Mouse (Mus musculus): ENCODE data around the gene Ap1b1. TPM values are rescaled to one million over a fixed set of nuclear protein-coding genes. Genes with fewer than 3 reads are reported as not detected.
A peak's percentile ranks its signal among the peaks of the same experiment; 100 is the strongest.
"Not testable (repeated sequence)": the region's sequence is repeated elsewhere in the genome, so short reads cannot be mapped to it uniquely, and the experiment has no call there.

The Ap1b1 gene
- total RNA-seq, 4 experiments from 2014 or later = 152 to 184 (median 173) TPM

DNA sequence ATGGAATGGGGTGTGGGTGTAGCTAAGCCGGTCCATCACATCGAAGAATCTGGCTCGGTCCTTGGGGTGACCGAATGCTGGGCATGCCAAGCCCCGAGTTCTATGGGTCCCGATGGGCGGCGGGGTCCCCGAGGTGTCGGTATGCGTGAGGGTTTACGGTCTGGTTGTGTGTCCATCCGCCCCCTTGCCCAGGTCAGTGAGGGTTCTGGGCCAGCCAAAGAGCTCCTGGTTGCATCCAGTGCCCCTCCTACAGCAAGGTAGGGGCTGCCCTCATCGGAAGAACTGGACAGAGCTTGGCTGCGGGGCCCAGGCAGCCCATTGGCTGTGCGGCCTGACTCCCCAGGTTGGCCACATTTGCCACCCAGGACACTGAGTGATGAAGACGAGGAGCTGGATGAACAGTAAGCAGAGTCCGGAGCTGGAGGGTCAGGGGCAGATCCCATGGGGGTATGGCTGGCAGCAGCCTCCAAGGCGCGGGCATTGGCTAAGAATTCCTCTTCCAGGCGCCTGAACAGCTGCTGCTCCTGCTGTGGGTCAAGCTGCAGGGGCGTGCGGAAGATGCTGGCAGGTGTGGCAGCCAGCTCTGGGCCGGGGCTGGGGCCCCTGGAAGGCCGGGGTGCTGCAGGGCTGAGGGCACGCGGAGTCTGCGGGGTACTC is 74.3 kb downstream of the Ap1b1 start:
- DNase-seq (ENCODE audit: low spot score in 2 of 2) = peak in 1 of 2 experiments; percentile 40

DNA sequence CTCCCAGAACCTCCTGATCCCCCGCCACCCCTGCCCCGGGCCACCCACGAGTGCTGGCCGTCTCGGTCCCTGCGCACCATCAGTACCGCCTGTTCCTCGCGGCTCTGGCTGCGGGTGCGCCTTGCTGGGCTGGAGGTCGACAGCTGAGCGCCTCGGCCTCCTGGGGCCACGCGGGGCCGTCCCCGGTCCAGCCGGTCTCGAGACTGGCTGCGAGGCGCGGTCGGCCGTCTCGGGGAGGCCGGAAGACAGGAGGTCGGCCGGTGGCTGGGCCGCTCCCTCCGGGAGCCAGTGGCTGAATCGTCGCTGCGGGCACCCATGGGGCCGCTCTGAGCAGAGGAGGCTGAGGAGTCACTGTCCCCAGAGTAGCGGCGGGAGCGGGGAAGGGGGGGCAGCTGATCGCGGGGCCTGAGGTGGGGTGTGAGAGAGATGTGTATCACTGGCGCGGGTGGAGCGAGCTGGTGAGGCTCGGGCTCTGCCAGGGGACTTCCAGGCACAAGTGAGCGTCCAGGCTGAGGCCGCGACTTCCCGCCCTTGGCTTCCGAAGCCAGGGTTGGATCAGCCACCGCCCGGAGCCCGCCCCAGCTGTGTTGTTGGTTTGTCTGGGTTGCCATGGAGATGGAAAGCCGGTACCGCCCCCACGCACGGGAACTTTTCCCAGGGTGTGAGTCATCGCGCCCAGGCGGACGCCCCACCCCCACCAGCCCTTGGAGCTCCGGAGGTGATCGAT is 75.0 kb downstream of the Ap1b1 start:
- DNase-seq (ENCODE audit: low spot score in 2 of 2) = peak; percentile 95

DNA sequence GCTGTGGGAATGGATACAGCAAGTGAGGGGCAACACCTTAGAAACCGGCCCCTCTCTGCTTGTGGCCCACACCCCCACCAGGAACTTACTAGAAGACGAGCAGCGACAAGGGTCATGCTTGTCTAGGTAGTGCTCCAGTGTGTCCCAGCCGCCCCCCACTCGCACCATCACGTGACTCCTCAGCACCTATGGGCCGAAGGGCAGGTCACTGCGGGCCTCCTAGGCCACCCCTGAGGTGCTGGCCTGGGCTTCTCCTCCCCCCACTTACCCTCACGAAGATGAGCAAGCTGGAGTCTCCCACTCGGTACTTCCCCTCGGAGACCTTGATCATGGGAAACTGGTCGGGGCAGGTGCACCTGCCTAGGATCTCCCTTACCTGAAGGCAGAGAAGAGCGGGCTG is 75.7 kb downstream of the Ap1b1 start:
- DNase-seq (ENCODE audit: low spot score in 2 of 2) = peak in 1 of 2 experiments; percentile 64

DNA sequence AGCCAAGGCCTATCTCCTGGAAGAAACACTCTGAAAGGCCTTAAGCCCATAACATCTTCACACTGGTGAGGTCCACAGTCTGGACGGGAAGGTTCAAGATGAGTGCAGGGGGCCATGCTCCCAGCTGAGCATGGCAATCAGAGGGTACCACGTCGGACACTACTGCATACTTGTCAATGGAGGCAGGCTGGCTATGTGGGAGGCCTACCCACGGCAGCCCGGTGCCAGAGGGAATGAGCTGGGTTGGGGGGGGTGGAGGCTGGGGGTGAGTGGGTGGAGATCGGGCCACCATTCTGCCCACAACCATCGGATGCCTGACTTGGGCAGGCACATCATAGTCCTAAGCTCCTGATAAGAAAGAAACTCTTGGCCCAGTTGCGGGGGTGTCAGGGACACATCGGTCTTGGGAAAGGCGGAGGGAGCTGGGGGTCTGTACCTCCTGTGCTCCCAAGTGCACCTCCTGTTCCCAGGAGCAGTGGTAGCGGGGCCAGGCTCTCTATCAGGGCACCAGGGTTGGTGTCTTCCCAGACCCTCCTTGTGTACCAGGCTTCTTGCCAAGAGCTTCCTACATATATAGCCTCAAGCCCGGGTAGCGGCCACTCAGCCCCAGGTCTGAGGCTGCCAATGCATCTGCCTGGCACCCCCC is 76.4 kb downstream of the Ap1b1 start:
- DNase-seq (ENCODE audit: low spot score in 2 of 2) = peak in 1 of 2 experiments; percentile 29

DNA sequence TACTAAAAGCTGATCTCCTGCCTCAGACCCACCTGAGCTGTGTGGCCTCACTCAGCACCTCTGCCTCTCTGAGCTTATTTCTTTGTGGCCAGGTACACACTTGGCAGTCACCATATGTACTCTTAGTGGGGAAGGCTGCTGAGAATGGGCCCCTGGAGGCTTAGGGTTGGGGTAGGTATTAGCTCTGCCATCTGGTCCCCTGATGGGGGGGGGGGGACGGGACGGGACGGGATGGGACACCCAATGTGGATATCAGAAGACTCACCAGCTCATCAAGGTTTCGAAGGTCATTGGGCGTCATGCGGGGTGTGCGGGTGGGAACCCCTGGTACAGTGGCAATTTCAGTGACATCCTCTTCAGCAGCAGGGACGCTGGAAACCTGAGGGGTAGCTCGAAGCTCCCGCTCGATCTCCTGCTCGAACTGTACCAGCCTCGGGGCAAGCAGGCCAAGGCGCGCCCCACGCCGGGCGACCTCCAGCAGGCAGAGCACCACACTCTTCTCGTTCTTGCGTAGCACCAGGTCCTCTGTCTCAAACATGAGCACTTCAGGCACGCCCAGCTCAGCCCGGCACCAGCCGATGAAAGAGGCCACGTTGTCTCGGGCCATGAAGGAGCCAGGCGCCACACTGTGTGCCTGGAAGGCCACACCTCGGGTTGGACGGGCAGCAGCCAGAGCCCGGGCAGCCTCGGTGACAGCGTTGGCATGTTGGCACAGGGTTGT is 77.1 kb downstream of the Ap1b1 start:
- DNase-seq (ENCODE audit: low spot score in 2 of 2) = no peak

DNA sequence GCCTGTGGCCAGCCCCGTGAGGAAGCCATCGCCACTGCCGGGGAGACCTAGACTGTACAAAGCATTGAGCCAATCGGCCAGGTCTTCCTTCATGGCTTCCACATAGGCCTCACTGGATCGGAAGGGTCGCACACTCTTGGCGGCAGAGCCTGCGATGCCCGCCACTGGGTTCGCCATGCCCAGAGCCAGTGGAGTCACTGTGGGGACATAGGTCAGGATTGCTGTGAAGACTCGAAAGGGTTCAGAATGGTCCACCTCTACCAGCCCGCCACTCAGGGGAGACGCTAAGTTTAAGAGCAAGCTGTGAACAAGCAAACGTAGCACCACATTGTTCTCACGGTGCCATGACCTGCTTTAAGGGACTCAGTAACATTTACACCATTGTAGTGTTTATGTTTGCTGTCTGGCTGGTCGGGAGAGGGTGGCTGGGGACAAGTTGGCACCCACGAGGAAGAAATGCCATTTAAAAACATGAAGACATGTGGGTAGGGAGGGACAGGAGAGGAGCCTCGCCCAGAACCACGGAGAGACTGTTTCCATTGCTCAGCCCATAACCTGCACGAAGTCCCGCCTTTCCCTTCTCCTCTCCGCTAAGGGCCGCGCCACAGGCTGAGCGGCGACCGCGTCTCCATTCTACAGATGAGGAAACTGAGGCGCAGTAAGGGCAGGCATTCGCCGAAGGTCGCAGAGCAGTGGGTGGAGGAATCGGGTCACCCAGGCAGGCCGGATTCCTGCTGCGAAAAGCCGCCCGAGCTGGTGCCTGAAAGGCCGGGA is 77.8 kb downstream of the Ap1b1 start:
- DNase-seq (ENCODE audit: low spot score in 2 of 2) = peak in 1 of 2 experiments; percentile 33

DNA sequence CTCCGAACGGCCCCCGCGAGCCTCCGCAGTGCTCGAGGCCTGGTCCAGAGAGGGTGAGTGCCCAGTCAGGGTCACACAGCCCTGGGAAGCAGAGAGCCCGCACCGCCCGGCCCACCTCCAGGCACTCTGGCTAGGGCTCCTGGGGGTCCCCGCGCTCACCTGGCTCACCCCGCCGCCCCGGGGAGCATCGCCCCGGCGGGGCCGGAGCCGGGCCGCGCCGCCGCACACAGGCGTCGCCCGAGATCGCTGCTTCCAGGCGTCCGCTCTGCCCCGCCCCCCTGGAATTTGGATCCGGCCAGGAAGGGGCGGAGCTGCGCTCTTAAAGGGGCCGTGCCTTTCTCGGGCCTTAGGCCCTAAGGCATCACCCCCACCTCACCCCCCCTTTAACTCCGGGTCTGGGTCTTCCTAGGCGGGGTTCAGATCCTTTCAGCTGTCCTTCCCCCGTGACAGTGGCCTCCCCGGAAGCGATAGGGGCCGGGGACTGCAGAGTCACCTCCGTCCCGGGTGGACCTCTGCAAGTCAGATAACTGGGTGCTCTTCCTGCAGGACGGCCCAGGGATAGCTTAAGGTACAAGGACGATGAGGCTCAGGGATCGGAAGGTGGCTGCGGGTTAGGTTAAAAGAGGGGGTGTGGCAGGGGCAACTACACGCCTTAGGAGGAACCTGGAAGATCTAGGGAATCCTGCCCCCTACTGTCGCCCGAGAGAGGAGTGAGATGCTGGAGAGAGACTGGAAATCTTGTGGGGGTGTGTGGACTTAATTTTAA is 78.6 kb downstream of the Ap1b1 start, which contains the start of gene Gas2l1:
TSS of gene Gas2l1 (minus strand) at position 272 of the 766 bp plus-strand sequence.
- DNase-seq (ENCODE audit: low spot score in 2 of 2) = peak; percentile 74 to 80

DNA sequence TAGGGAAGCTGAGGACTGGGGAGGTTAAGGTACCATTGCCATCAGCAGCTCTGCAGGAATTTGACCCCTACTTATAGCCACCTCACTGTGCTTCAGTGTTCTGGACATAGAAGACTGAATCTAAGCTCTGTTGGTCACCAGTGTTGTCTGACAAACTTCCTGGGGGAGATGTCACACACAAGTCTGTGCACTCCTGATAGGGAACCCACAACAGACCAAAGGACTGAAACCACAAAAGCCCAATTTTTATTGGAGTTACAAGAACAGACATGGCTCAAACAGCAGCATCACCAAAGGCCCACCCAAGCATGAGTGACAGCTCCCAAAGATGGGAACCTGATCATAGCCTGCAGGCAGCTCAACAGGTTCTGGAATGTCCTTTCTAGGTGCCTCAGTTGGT is 80.4 kb downstream of the Ap1b1 start:
- no peak for DNase-seq (ENCODE audit: low spot score in 2 of 2)

DNA sequence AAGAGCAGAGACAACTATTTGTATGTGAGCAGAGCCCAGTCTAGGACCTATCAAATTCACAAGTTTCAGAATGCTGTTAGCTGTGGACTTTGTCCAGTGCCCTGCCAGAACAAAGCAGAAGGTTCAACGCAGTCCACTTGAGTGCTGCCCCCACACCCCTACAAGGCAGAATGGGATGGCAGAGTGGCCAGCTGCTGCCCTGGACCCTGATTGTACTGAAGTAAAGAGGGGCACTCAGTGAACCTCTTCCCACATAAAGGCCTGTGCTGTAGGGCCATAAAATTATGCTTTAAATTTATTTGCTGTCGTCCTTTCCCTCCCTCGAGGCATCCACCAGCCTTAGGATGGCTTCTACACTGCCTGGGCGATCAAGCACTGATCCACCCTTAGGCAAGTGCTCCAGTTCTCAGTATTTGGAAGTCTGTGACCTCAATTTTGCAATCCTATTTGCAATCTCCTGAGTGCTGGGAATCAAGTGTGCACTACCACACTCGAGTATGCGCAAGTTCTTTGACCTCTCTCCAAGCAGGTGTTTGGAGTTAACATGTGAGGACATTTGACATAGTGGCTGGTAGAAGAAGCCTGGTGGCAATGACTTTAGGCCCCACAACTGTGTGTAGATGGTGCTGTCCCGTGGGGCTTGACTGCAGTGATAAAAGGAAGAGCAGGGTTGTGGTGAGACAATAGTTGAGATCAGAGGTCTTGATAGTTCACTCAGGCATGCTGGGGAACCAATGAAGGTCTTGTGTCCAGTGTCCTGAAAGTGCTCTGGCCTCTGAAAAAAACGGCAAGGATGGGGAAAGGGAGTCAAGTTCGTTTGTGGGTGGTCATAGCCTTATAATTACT is 81.7 kb downstream of the Ap1b1 start:
- no peak for DNase-seq (ENCODE audit: low spot score in 2 of 2)

DNA sequence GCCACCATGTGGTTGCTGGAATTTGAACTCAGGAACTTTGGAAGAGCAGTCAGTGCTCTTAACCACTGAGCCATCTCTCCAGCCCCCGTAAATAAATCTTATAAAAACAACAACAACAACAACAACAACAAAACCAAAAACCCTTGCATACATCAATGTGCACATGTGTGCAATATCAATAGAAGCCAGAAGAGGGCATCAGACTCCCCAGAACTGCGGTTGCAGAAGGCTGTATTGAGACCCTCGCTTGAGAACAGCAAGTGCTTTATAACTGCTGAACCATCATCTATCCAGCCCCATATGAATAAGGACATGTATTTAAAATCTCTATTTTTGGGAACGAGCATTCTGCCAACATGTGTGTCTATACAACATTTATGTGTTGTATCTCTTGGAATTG is 88.3 kb downstream of the Ap1b1 start:
- no peak for DNase-seq (ENCODE audit: low spot score in 2 of 2)

DNA sequence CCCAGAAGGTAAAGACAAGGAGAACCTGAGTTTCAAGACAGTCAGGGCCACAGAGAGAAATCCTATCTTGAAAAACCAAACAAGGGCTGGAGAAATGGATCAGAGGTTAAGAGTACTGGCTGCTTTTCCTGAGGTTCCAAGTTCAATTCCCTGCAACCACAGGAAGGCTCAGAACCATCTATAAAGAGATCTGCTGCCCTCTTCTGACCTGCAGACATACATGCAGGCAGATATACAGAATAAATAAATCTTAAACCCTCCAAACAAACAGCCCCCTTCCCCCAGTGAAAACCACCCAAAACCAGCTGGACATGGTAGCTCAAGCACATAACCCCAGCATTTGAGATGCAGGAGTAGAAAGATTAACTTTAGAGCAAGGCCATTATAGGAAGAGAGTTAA is 89.1 kb downstream of the Ap1b1 start:
- no peak for DNase-seq (ENCODE audit: low spot score in 2 of 2)

DNA sequence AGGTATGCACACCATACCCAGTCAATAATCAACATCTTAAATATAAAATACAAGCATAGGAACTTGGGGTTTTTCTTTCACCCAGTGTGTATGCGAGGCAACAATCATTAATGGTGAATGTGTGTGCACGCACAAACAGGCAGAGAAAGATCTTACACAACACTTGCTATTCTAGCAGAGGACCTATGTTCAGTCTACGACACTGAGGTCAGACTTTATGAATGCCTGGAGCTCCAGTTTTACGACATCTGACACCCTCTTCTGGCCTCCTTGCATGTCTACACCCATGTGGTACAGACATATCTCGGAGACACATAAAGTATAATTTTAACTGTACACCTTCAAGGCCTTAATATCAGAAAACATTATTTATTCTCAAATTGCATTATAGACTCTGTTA is 90.2 kb downstream of the Ap1b1 start:
- not testable (repeated sequence) for DNase-seq (ENCODE audit: low spot score in 2 of 2)

DNA sequence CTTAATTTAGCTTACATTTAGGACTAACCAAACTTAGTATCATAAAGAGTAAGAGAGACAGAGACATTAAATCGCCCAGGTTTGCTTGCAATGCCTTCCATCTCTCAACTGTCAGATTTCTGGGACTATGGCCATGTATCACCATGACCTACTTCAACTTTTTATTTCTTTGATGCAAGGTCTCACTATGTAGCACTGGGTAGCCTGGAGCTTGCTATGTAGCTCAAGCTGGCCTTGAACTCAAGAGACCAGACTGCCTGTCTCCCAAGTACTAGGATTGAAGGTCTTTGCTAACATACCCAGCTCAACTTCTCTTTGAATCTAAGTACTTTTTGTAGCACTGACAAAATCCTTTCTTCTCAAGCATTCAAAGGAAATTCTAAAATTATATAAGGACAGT is 102.5 kb downstream of the Ap1b1 start:
- no peak for DNase-seq (ENCODE audit: low spot score in 2 of 2)

DNA sequence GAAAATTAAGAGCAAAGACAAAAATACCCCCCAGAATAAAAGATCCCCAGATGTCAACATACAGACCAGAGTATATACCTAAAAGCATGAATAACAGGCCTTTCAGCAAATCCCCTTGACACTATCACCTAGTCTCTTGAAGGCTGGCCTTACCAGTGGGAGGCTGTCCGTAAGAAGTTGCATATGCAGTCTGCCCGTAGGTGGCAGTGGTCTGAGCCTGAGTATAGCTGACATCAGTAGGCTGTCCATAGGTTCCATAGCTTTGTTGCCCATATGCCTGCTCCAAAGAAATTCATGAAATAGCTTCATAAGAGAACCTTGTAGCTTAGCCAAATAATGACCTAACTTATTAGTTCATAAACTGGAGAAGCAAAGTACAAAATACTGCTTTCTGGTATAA is 105.1 kb downstream of the Ap1b1 start:
- no peak for DNase-seq (ENCODE audit: low spot score in 2 of 2)

Small RNA genes within 50 kb of the gene (microRNA-seq; reads per million reads assigned to microRNA genes)
- gene Gm47296 = 0 reads per million in 2 experiments

Other genes with a start within 250 kb of the Ap1b1 start
- 10 to 100 TPM; 23.9 to 30.2 (median 24.9) TPM for gene Cabp7, start 240.0 kb upstream of the Ap1b1 start, total RNA-seq (2022)
- gene Nf2, start 137.3 kb upstream of the Ap1b1 start, total RNA-seq (2022) = 10 to 100 TPM; 70.7 to 72.2 (median 71.5) TPM
- 100 to 1,000 TPM in 2 of 4 experiments, 10 to 100 TPM in 2; 85.0 to 108 (median 97.1) TPM for gene Nipsnap1, start 112.9 kb upstream of the Ap1b1 start, total RNA-seq (2022)
- 10 to 100 TPM; 37.1 to 41.4 (median 39.1) TPM for gene Thoc5, start 91.5 kb upstream of the Ap1b1 start, total RNA-seq (2022)
- 10 to 100 TPM; 44.7 to 52.3 (median 48.7) TPM for gene Nefh, start 38.8 kb upstream of the Ap1b1 start, total RNA-seq (2022)
- gene Rasl10a, start 71.3 kb downstream of the Ap1b1 start, total RNA-seq (2022) = 10 to 100 TPM; 49.0 to 60.5 (median 53.2) TPM
- 10 to 100 TPM; 71.8 to 78.4 (median 75.3) TPM for gene Gas2l1, start 78.5 kb downstream of the Ap1b1 start, total RNA-seq (2022)
- gene Rhbdd3, start 112.1 kb downstream of the Ap1b1 start, total RNA-seq (2022) = 10 to 100 TPM; 20.1 to 26.8 (median 22.0) TPM
- 100 to 1,000 TPM; 291 to 340 (median 310) TPM for gene Ewsr1, start 112.4 kb downstream of the Ap1b1 start, total RNA-seq (2022)
- gene Emid1, start 165.4 kb downstream of the Ap1b1 start, total RNA-seq (2022) = 1 to 10 TPM; 4.0 to 7.2 (median 5.3) TPM